Mouse (Mus musculus) liver, embryonic 14.5 days (tissue): ENCODE results near the gene Klf8. TPM values are rescaled to one million over a fixed set of nuclear protein-coding genes. Genes with fewer than 3 reads are reported as not detected.
"Not testable (repeated sequence)": the region's sequence is repeated elsewhere in the genome, so short reads cannot be mapped to it uniquely, and the experiment has no call there.

Experiments used
- ATAC-seq: fragments of 200-750 bp; cut with Nextera tagmentation; 2 replicates; pipeline ENCODE4 v1.8.0; 2017; ENCODE audit warnings: moderate number of reproducible peaks, mild to moderate bottlenecking, moderate library complexity; ENCODE audit not compliant: insufficient read depth
- DNase-seq, 3 experiments: peaks; one replicate each; pipeline ENCODE4 v3.0.0-alpha.2; 2012 to 2013; ENCODE audit warnings: low read depth in 3 of 3, low spot score in 3 of 3
- H3K27ac ChIP-seq: fragments of 300-500 bp; sonication (generic); 2 replicates; pipeline ENCODE4 v1.5.1; 2014; ENCODE audit warnings: moderate library complexity, mild to moderate bottlenecking, control low read depth, inconsistent platforms
- H3K27me3 ChIP-seq: fragments of 300-500 bp; sonication (generic); 2 replicates; pipeline ENCODE4 v1.6.1; 2014; ENCODE audit warnings: mild to moderate bottlenecking, low read length, moderate library complexity; ENCODE audit not compliant: control insufficient read depth, insufficient read depth
- H3K36me3 ChIP-seq: fragments of 300-500 bp; sonication (generic); replicated peaks from 2 replicates; pipeline ENCODE4 v1.6.1; 2014; ENCODE audit warnings: low read depth; ENCODE audit not compliant: control insufficient read depth, insufficient read depth
- H3K4me1 ChIP-seq, 2 experiments: fragments of 200-500 bp in 1 of 2; fragments of 300-500 bp in 1 of 2; sonication (generic) in 1 of 2; replicated peaks; 2 replicates each; pipeline ENCODE4 v1.6.1; 2012 to 2014; ENCODE audit warnings: antibody characterized with exemption in 1 of 2, inconsistent platforms in 1 of 2, low read length in 1 of 2; ENCODE audit not compliant: control insufficient read depth in 2 of 2, insufficient read depth in 2 of 2
- H3K4me2 ChIP-seq: fragments of 300-500 bp; sonication (generic); 2 replicates; pipeline ENCODE4 v1.6.1; 2014; ENCODE audit warnings: low read depth, mild to moderate bottlenecking, control low read depth, moderate library complexity
- H3K4me3 ChIP-seq, 2 experiments: fragments of 200-500 bp in 1 of 2; fragments of 300-500 bp in 1 of 2; sonication (generic) in 1 of 2; 2 replicates each; pipeline ENCODE4 v1.5.1; 2012 to 2014; ENCODE audit warnings: low read depth in 2 of 2, low read length in 2 of 2, mild to moderate bottlenecking in 2 of 2, control low read depth in 1 of 2, inconsistent platforms in 1 of 2, moderate library complexity in 1 of 2; ENCODE audit not compliant: insufficient read depth in 1 of 2
- H3K9ac ChIP-seq: fragments of 300-500 bp; sonication (generic); replicated peaks from 2 replicates; pipeline ENCODE4 v1.6.1; 2014; ENCODE audit warnings: mild to moderate bottlenecking, control low read depth, moderate library complexity
- H3K9me3 ChIP-seq: fragments of 300-500 bp; sonication (generic); 2 replicates; pipeline ENCODE4 v1.6.1; 2016; ENCODE audit warnings: low read length, mixed read lengths; ENCODE audit not compliant: control insufficient read depth
- CTCF ChIP-seq: IDR thresholded peaks from 2 replicates; pipeline ENCODE4 v1.5.1; 2016; ENCODE audit warnings: antibody characterized with exemption, low read depth, control low read depth
- EP300 ChIP-seq: IDR thresholded peaks from 2 replicates; pipeline ENCODE4 v1.6.1; 2016; ENCODE audit warnings: antibody characterized with exemption, low read depth
- WGBS: fragments of 180-500 bp; shearing (Covaris S2); extraction: QIAGEN DNeasy Blood & Tissue Kit; methylation state at CpG from one replicate; pipeline ENCODE4 v1.1.7; 2014; ENCODE audit not compliant: insufficient replicate concordance; 5-methylcytosine and 5-hydroxymethylcytosine counted together
- polyA plus RNA-seq, 2 experiments: library from polyadenylated mRNA; depleted of rRNA in 1 of 2; stranded (reverse) in 1 of 2; unstranded in 1 of 2; fragments of >200 nt; fragmentation: Nextera tagmentation in 1 of 2; extraction: Ambion mirVana in 1 of 2; gene quantifications; 2 replicates each; pipeline versions ENCODE4 v1.2.1 to v1.2.3; 2012 to 2014

Klf8 gene
- polyA plus RNA-seq (2012; rRNA removed) (0.21 and 0.25 TPM in 2 replicates), polyA plus RNA-seq (2014; fragmentation: Nextera tagmentation; extraction: Ambion mirVana) (0.10 and 0.24 TPM in 2 replicates)

- TF ChIP-seq CTCF (no peak), EP300 (no peak)
- ATAC-seq (peak; percentile 72), DNase-seq (peak in 1 of 3 experiments; percentile 1)
- peak within 1 kb of the TSS; percentile 54 to 58 for H3K4me3 ChIP-seq
- H3K9ac ChIP-seq = peak within 1 kb of the TSS; percentile 37; the same call in 1 of the 2 replicates
- H3K27me3 ChIP-seq = no peaks in the 10 kb centered on the region
- 20% methylated on average over 17 of the region's 17 CpGs for WGBS
- H3K9me3 ChIP-seq = no peaks in the 10 kb centered on the region
- peaks cover 6 to 8% of the 10 kb centered on the region in 2 experiments; a peak in 2 of 4 replicates for H3K4me1 ChIP-seq
- no peak within 1 kb of the TSS for H3K27ac ChIP-seq
- no peaks in the 10 kb centered on the region for H3K36me3 ChIP-seq
- peak within 1 kb of the TSS; percentile 82 for H3K4me2 ChIP-seq
Observed at GRCm38 (mm10) chrX:153237304-153237919, at the start of gene Klf8. Gene Klf8, plus strand, starts transcription at chrX:153237466.

GRCm38 (mm10) chrX:153199185-153199584 lies 38.1 kb upstream of the Klf8 start:
- not testable (repeated sequence) for H3K36me3 ChIP-seq, H3K27ac ChIP-seq, H3K9me3 ChIP-seq, H3K27me3 ChIP-seq, H3K4me3 ChIP-seq, ATAC-seq, H3K4me1 ChIP-seq, H3K4me2 ChIP-seq, H3K9ac ChIP-seq
- TF ChIP-seq CTCF = peak; percentile 31
- DNase-seq = peak in 1 of 3 experiments; percentile 1
- WGBS = 57% methylated on average over 2 of the region's 2 CpGs

DNA sequence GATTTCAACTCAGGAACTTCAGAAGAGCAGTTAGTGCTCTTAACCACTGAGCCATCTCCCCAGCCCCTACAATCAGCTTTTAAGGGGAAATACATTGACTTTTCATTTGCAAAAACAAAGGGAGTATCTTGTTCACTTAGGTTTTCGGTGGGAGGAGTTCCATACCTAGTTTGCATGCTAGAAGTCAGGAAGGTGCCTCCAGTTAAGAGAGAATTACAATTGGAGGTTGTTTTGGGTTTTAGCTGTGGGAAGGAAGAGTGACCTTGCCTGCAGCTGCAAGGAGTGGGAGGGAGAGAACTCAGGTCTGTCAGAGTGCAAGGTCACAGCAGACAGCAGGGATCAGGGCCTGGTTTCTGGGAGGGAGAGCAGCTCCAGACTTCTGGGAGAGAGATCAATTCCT lies 26.2 kb upstream of the Klf8 start:
- ATAC-seq (no peak), DNase-seq (no peak)
- Histone ChIP-seq H3K4me3 (no peak overlapping the region), H3K4me1 (no peaks in the 10 kb centered on the region; a peak in 1 of 4 replicates), H3K4me2 (no peak overlapping the region), H3K9ac (no peak overlapping the region), H3K36me3 (no peaks in the 10 kb centered on the region), H3K27me3 (no peaks in the 10 kb centered on the region), H3K27ac (no peak overlapping the region), H3K9me3 (no peaks in the 10 kb centered on the region)
- TF ChIP-seq EP300 = no peak
- TF ChIP-seq CTCF = no peak
- 54% methylated on average over 1 of the region's 1 CpGs for WGBS

DNA sequence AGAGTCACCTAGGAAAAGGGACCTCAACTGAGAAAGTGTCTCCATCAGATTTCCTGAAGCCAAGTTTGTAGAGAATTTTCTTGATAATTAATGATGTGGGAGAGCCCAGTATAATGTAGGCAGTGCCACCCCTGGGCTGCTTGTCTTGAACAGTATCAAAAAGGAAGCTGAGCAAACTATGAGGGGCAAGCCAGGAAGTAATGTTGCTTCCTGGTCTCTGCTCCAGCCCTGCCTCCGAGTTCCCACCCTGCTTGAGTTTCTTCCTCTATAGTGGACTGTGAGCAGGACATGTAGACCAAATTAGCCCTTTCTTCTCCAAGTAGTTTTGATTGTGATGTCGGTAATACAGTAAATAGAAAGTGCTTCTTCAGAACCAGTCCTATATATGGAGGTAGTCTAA lies 6.0 kb upstream of the Klf8 start:
- no peaks in the 10 kb centered on the region for H3K9me3 ChIP-seq
- no peak overlapping the region for H3K4me2 ChIP-seq
- H3K4me3 ChIP-seq = no peak overlapping the region
- no peak for DNase-seq
- ATAC-seq = no peak
- H3K36me3 ChIP-seq = no peaks in the 10 kb centered on the region
- WGBS = 13% methylated on average over 2 of the region's 2 CpGs
- TF ChIP-seq CTCF (no peak), EP300 (no peak)
- no peak overlapping the region for H3K9ac ChIP-seq
- no peaks in the 10 kb centered on the region for H3K27me3 ChIP-seq
- no peaks in the 10 kb centered on the region for H3K4me1 ChIP-seq
- H3K27ac ChIP-seq = no peak overlapping the region

DNA sequence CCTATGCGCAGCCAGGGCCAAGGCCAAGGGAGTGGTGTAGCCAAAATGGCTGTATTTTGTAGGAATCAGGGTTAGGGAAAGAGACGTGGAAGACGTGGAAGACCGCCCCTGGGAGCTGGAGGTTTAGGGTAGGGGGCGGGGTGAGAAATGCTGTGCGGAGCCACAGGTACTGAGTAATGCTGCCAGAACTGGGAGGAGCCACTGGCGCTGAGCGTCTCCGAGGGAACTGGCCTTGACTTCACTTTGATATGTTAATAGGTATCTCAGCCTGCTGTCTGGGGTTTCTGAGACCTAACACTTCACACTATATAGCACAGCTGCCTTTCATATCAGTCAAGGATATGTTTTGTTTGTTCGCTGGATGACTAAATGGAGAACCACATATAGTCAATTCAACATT lies 4.0 kb upstream of the Klf8 start:
- Histone ChIP-seq H3K27me3 (no peaks in the 10 kb centered on the region), H3K4me3 (no peak overlapping the region), H3K36me3 (no peaks in the 10 kb centered on the region), H3K4me1 (peaks cover 3% of the 10 kb centered on the region in 2 experiments; a peak in 1 of 4 replicates), H3K9me3 (no peaks in the 10 kb centered on the region), H3K27ac (no peak overlapping the region), H3K9ac (no peak overlapping the region), H3K4me2 (no peak overlapping the region)
- DNase-seq (no peak), ATAC-seq (no peak)
- TF ChIP-seq CTCF = no peak
- no peak for TF ChIP-seq EP300
- WGBS = 24% methylated on average over 10 of the region's 10 CpGs
